Mouse (Mus musculus) thymus, postnatal 0 days (tissue): ENCODE data around the gene Urb1. TPM values are rescaled to one million over a fixed set of nuclear protein-coding genes. Genes with fewer than 3 reads are reported as not detected.

ENCODE experiments used
- DNase-seq: peaks from one replicate; pipeline ENCODE4 v3.0.0-alpha.2; 2015; ENCODE audit warnings: low spot score
- polyA plus RNA-seq: library from polyadenylated mRNA; unstranded; fragments of >200 nt; fragmentation: Nextera tagmentation; extraction: Ambion mirVana; gene quantifications from 2 replicates; pipeline ENCODE4 v1.2.1, GENCODE M21; 2015

The Urb1 gene
- polyA plus RNA-seq, 1 experiment from 2014 or later = 6.0 TPM

- DNase-seq = no peak
These were observed 108.7 kb downstream of the Urb1 start for GRCm38 (mm10) chr16:90701541-90701940.

Other genes with a start within 250 kb of the Urb1 start
- gene Mis18a, start 83.0 kb downstream of the Urb1 start, polyA plus RNA-seq = 94.3 and 99.2 TPM in 2 replicates
- 1.8 and 1.9 TPM in 2 replicates for gene Mrap, start 72.2 kb downstream of the Urb1 start, polyA plus RNA-seq
- 0.35 and 0.62 TPM in 2 replicates for gene Eva1c, start 16.3 kb upstream of the Urb1 start, polyA plus RNA-seq
- gene Cfap298, start 124.7 kb upstream of the Urb1 start, polyA plus RNA-seq = 61.4 and 62.9 TPM in 2 replicates
- 11.5 and 16.2 TPM in 2 replicates for gene Synj1, start 200.9 kb upstream of the Urb1 start, polyA plus RNA-seq
- gene Paxbp1, start 234.1 kb upstream of the Urb1 start, polyA plus RNA-seq = 38.9 and 42.5 TPM in 2 replicates